Mouse (Mus musculus) CH12.LX (cell line): ENCODE measurements around the gene Usp12. TPM values are rescaled to one million over a fixed set of nuclear protein-coding genes. Genes with fewer than 3 reads are reported as not detected.

Experiments
- DNase-seq: peaks from one replicate; pipeline ENCODE4 v3.0.0-alpha.2; 2013; ENCODE audit errors: extremely low read depth
- H3K27ac ChIP-seq: 2 replicates; pipeline ENCODE4 v1.5.1; 2012; ENCODE audit warnings: low read depth, mild to moderate bottlenecking, control low read depth, moderate library complexity; ENCODE audit not compliant: insufficient read depth
- H3K27me3 ChIP-seq: replicated peaks from 2 replicates; pipeline ENCODE3; 2012; ENCODE audit warnings: inconsistent platforms
- H3K36me3 ChIP-seq, 2 experiments: replicated peaks in 1 of 2; 2 replicates each; pipeline versions ENCODE3 to v1.6.1; 2012; ENCODE audit warnings: inconsistent platforms in 1 of 2, low read length in 1 of 2, mild to moderate bottlenecking in 1 of 2, mixed read lengths in 1 of 2, moderate library complexity in 1 of 2; ENCODE audit not compliant: control insufficient read depth in 1 of 2, insufficient read depth in 1 of 2
- H3K4me1 ChIP-seq, 2 experiments: 2 replicates each; pipeline ENCODE4 v1.6.1; 2012; ENCODE audit warnings: inconsistent platforms in 1 of 2, moderate library complexity in 1 of 2; ENCODE audit not compliant: insufficient read depth in 2 of 2, control insufficient read depth in 1 of 2
- H3K4me2 ChIP-seq: 2 replicates; pipeline ENCODE4 v1.6.1; 2012; ENCODE audit warnings: low read depth, mild to moderate bottlenecking, control low read depth; ENCODE audit not compliant: poor library complexity, insufficient read depth, severe bottlenecking
- H3K4me3 ChIP-seq, 3 experiments: fragments of 150-350 bp in 1 of 3; sonication (generic) in 1 of 3; replicated peaks in 1 of 3; 2 replicates each; pipeline versions ENCODE3 to v1.5.1; 2011 to 2012; ENCODE audit warnings: low read depth in 2 of 3, low read length in 2 of 3, mild to moderate bottlenecking in 2 of 3, moderate library complexity in 2 of 3, control low read depth in 1 of 3, improper control_type of control experiment in 1 of 3, inconsistent platforms in 1 of 3, mixed read lengths in 1 of 3; ENCODE audit not compliant: poor library complexity in 1 of 3
- H3K79me2 ChIP-seq: replicated peaks from 2 replicates; pipeline ENCODE4 v1.6.1; 2012; ENCODE audit warnings: mild to moderate bottlenecking, moderate library complexity; ENCODE audit not compliant: control insufficient read depth, poor library complexity, insufficient read depth, severe bottlenecking; ENCODE audit errors: extremely low read depth
- H3K9ac ChIP-seq: 2 replicates; pipeline ENCODE4 v1.6.1; 2012; ENCODE audit warnings: low read depth, mild to moderate bottlenecking, control low read depth, moderate library complexity; ENCODE audit not compliant: insufficient read depth
- H3K9me3 ChIP-seq: replicated peaks from 2 replicates; pipeline ENCODE3; 2012; ENCODE audit warnings: low read length, inconsistent platforms, mixed read lengths
- BHLHE40 ChIP-seq: IDR thresholded peaks from 2 replicates; pipeline ENCODE4 v1.6.1; 2011; ENCODE audit warnings: mild to moderate bottlenecking, low read depth, low read length, improper control_type of control experiment
- CHD1 ChIP-seq: IDR thresholded peaks from 2 replicates; pipeline ENCODE4 v1.6.1; 2012; ENCODE audit warnings: low read depth, low read length, improper control_type of control experiment, inconsistent platforms
- CTCF ChIP-seq, 2 experiments: IDR thresholded peaks in 1 of 2; conservative IDR thresholded peaks in 1 of 2; 2 replicates each; pipeline ENCODE4 v1.5.1; 2011 to 2012; ENCODE audit warnings: low read depth in 2 of 2, low read length in 2 of 2, improper control_type of control experiment in 1 of 2, inconsistent platforms in 1 of 2, mild to moderate bottlenecking in 1 of 2, moderate library complexity in 1 of 2
- E2F4 ChIP-seq: IDR thresholded peaks from 2 replicates; pipeline ENCODE4 v1.6.1; 2011; ENCODE audit warnings: low read depth, low read length, improper control_type of control experiment; ENCODE audit not compliant: insufficient replicate concordance
- ELF1 ChIP-seq: IDR thresholded peaks from 2 replicates; pipeline ENCODE4 v1.6.1; 2014; ENCODE audit warnings: low read depth, mild to moderate bottlenecking, inconsistent platforms, low read length, improper control_type of control experiment
- ETS1 ChIP-seq: conservative IDR thresholded peaks from 2 replicates; pipeline ENCODE4 v1.6.1; 2012; ENCODE audit warnings: low read depth, mild to moderate bottlenecking, inconsistent platforms, low read length, improper control_type of control experiment, moderate library complexity
- HCFC1 ChIP-seq: IDR thresholded peaks from 2 replicates; pipeline ENCODE4 v1.6.1; 2012; ENCODE audit warnings: low read depth, mild to moderate bottlenecking, inconsistent platforms, low read length, improper control_type of control experiment
- JUN ChIP-seq: IDR thresholded peaks from 2 replicates; pipeline ENCODE4 v1.6.1; 2011; ENCODE audit warnings: low read depth, mild to moderate bottlenecking, low read length, improper control_type of control experiment, moderate library complexity; ENCODE audit not compliant: insufficient read depth
- MAX ChIP-seq: IDR thresholded peaks from 2 replicates; pipeline ENCODE4 v1.6.1; 2011; ENCODE audit warnings: low read length, improper control_type of control experiment
- MYC ChIP-seq: IDR thresholded peaks from 2 replicates; pipeline ENCODE4 v1.6.1; 2011; ENCODE audit warnings: low read depth, mild to moderate bottlenecking, improper control_type of control experiment, low read length
- NELFE ChIP-seq: IDR thresholded peaks from 2 replicates; pipeline ENCODE4 v1.6.1; 2011; ENCODE audit warnings: low read depth, low read length, improper control_type of control experiment
- PAX5 ChIP-seq: IDR thresholded peaks from 2 replicates; pipeline ENCODE4 v1.6.1; 2012; ENCODE audit warnings: low read length, inconsistent platforms, mixed read lengths
- RAD21 ChIP-seq: IDR thresholded peaks from 2 replicates; pipeline ENCODE4 v1.6.1; 2011; ENCODE audit warnings: low read depth, mild to moderate bottlenecking, low read length, improper control_type of control experiment, moderate library complexity
- RCOR1 ChIP-seq: conservative IDR thresholded peaks from 2 replicates; pipeline ENCODE4 v1.6.1; 2012; ENCODE audit warnings: low read depth, mild to moderate bottlenecking, inconsistent platforms, low read length, improper control_type of control experiment
- SIN3A ChIP-seq: IDR thresholded peaks from 2 replicates; pipeline ENCODE4 v1.6.1; 2012; ENCODE audit warnings: low read length, improper control_type of control experiment, inconsistent platforms
- TBP ChIP-seq: conservative IDR thresholded peaks from 2 replicates; pipeline ENCODE4 v1.6.1; 2011; ENCODE audit warnings: low read depth, low read length, improper control_type of control experiment
- TCF12 ChIP-seq: IDR thresholded peaks from 2 replicates; pipeline ENCODE4 v1.6.1; 2014; ENCODE audit warnings: low read depth, mild to moderate bottlenecking, inconsistent platforms, low read length, improper control_type of control experiment
- USF2 ChIP-seq: conservative IDR thresholded peaks from 2 replicates; pipeline ENCODE4 v1.6.1; 2011; ENCODE audit warnings: low read depth, low read length, improper control_type of control experiment
- ZC3H11A ChIP-seq: IDR thresholded peaks from 2 replicates; pipeline ENCODE4 v1.6.1; 2012; ENCODE audit warnings: low read depth, mild to moderate bottlenecking, inconsistent platforms, low read length, improper control_type of control experiment
- ZKSCAN1 ChIP-seq: IDR thresholded peaks from 2 replicates; pipeline ENCODE4 v1.6.1; 2012; ENCODE audit warnings: low read depth, inconsistent platforms, low read length, improper control_type of control experiment, borderline replicate concordance
- dilution Hi-C: fragments of 300-500 bp; cut with MboI; formaldehyde crosslinking; loops from 2 replicates; pipeline ENCODE4 v1.14.3; 2020; ENCODE audit warnings: low sequenced_read_pairs; ENCODE audit not compliant: extremely low pct_unique_long_range_greater_than_20kb, extremely low pct_ligation_motif_present
- in situ Hi-C: fragments of 300-500 bp; cut with MboI; formaldehyde crosslinking; loops from 3 replicates; pipeline ENCODE4 v1.14.3; 2019; ENCODE audit warnings: low sequenced_read_pairs, low pct_ligation_motif_present, low pct_unique_long_range_greater_than_20kb, mixed read lengths
- polyA plus RNA-seq: library from polyadenylated mRNA; unstranded; fragments of >175 nt; gene quantifications from 2 replicates; pipeline ENCODE4 v1.2.1, GENCODE M21; 2012; ENCODE audit warnings: low read depth; ENCODE audit not compliant: insufficient read length
- total RNA-seq, 2 experiments: library from RNA; depleted of rRNA; stranded (reverse); fragments of 300-350 nt in 1 of 2; fragments of >200 nt in 1 of 2; gene quantifications; 2 replicates each; pipeline ENCODE4 v1.2.3; 2012 to 2014

Usp12 gene
- total and polyA plus RNA-seq, 3 experiments = 7.8 to 17.8 (median 10.1) TPM

- Histone ChIP-seq H3K4me3 (no peak overlapping the region), H3K27me3 (no peaks in the 10 kb centered on the region), H3K79me2 (no peaks in the 10 kb centered on the region)
- dilution Hi-C loops (no loop called here), in situ Hi-C loops (no loop called here)
- TF ChIP-seq E2F4 (no peak), HCFC1 (no peak), SIN3A (no peak), BHLHE40 (no peak), USF2 (no peak)
- TF ChIP-seq, all 38 proteins: peak for 0
- Histone ChIP-seq H3K4me1 (no peaks in the 10 kb centered on the region), H3K27ac (no peak overlapping the region), H3K4me2 (no peak overlapping the region), H3K9ac (no peak overlapping the region), H3K36me3 (peaks cover 36 to 82% of the 10 kb centered on the region in 2 experiments), H3K9me3 (no peaks in the 10 kb centered on the region)
- DNase-seq = no peak
Measured at GRCm38 (mm10) chr5:146753181-146753580, 41.6 kb downstream of the Usp12 start.

DNA sequence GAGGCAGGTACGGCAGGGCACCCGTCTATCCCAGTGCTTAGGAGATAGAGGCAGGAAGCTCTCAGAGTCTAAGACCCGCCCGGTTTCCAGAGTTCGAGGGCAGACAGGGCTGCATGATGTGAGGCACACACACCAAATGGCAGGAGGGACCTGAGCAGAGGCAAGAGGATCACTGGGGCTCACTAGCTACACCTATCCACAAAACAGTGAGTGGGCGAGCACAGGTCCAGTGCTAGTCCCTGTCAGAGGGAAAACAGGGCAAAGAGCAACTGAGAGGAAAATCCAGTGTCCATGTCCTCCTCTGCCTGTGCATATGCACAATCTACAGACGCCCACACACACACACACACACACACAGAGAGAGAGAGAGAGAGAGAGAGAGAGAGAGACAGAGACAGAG, 43.8 kb downstream of the Usp12 start:
- in situ Hi-C loops = no loop called here
- peaks cover 33 to 63% of the 10 kb centered on the region in 2 experiments for H3K36me3 ChIP-seq
- no peaks in the 10 kb centered on the region for H3K27me3 ChIP-seq
- H3K9me3 ChIP-seq = no peaks in the 10 kb centered on the region
- H3K4me2 ChIP-seq = no peak overlapping the region
- DNase-seq = no peak
- dilution Hi-C loops = no loop called here
- no peak for TF ChIP-seq BHLHE40
- TF ChIP-seq ZC3H11A = no peak
- no peak for TF ChIP-seq CTCF (conservative IDR thresholded peaks at IDR 0.05 in 1 of 2, IDR thresholded peaks at IDR 0.05 in 1 of 2; ENCODE audit: low read depth in 2 of 2, low read length in 2 of 2)
- TF ChIP-seq ETS1 = no peak
- TF ChIP-seq MYC = no peak
- no peak for TF ChIP-seq TCF12
- no peak for TF ChIP-seq USF2
- no peak for TF ChIP-seq PAX5
- no peak for TF ChIP-seq JUN
- no peak for TF ChIP-seq SIN3A
- no peak overlapping the region for H3K27ac ChIP-seq
- no peaks in the 10 kb centered on the region for H3K79me2 ChIP-seq
- H3K4me3 ChIP-seq = no peak overlapping the region
- no peak overlapping the region for H3K9ac ChIP-seq
- H3K4me1 ChIP-seq = no peaks in the 10 kb centered on the region

GRCm38 (mm10) chr5:146750273-146750672, 44.5 kb downstream of the Usp12 start:
- Histone ChIP-seq H3K27me3 (no peaks in the 10 kb centered on the region), H3K4me1 (no peaks in the 10 kb centered on the region), H3K4me2 (no peak overlapping the region), H3K36me3 (peaks cover 28 to 57% of the 10 kb centered on the region in 2 experiments), H3K9me3 (no peaks in the 10 kb centered on the region), H3K4me3 (no peak overlapping the region), H3K79me2 (no peaks in the 10 kb centered on the region), H3K9ac (no peak overlapping the region), H3K27ac (no peak overlapping the region)
- dilution Hi-C loops (no loop called here), in situ Hi-C loops (no loop called here)
- TF ChIP-seq CHD1 (no peak), JUN (no peak), NELFE (no peak), ZKSCAN1 (no peak), ZC3H11A (no peak), TBP (no peak), ELF1 (no peak), BHLHE40 (no peak), RCOR1 (no peak), MYC (no peak), MAX (no peak), RAD21 (no peak), CTCF (conservative IDR thresholded peaks at IDR 0.05 in 1 of 2, IDR thresholded peaks at IDR 0.05 in 1 of 2; ENCODE audit: low read depth in 2 of 2, low read length in 2 of 2) (no peak)
- DNase-seq = no peak
